Mouse (Mus musculus) MEL (cell line): ENCODE data around the gene Lgr6. TPM values are rescaled to one million over a fixed set of nuclear protein-coding genes. Genes with fewer than 3 reads are reported as not detected.

Experiments
- DNase-seq: peaks from one replicate; pipeline ENCODE4 v3.0.0; 2011; ENCODE audit warnings: low read depth, low spot score
- H3K27ac ChIP-seq: 2 replicates; pipeline ENCODE4 v1.5.1; 2012; ENCODE audit warnings: low read depth, mild to moderate bottlenecking, control low read depth, low read length, moderate library complexity; ENCODE audit not compliant: control insufficient read depth
- H3K27me3 ChIP-seq, 2 experiments: fragments of 150-350 bp in 1 of 2; sonication (generic) in 1 of 2; 2 replicates each; pipeline ENCODE4 v1.6.1; 2012; ENCODE audit warnings: low read length in 2 of 2, mild to moderate bottlenecking in 2 of 2, improper control_type of control experiment in 1 of 2, moderate library complexity in 1 of 2; ENCODE audit not compliant: insufficient read depth in 2 of 2, control insufficient read depth in 1 of 2
- H3K36me3 ChIP-seq, 2 experiments: 2 replicates each; pipeline ENCODE4 v1.6.1; 2012 to 2014; ENCODE audit warnings: low read length in 2 of 2, improper control_type of control experiment in 1 of 2, inconsistent platforms in 1 of 2, mild to moderate bottlenecking in 1 of 2; ENCODE audit not compliant: insufficient read depth in 2 of 2, control insufficient read depth in 1 of 2
- H3K4me1 ChIP-seq, 2 experiments: fragments of 150-350 bp in 1 of 2; sonication (generic) in 1 of 2; 2 replicates each; pipeline ENCODE4 v1.6.1; 2012; ENCODE audit warnings: low read length in 2 of 2, improper control_type of control experiment in 1 of 2, mild to moderate bottlenecking in 1 of 2; ENCODE audit not compliant: insufficient read depth in 2 of 2, control insufficient read depth in 1 of 2
- H3K4me3 ChIP-seq, 2 experiments: fragments of 150-350 bp in 1 of 2; sonication (generic) in 1 of 2; 2 replicates each; pipeline ENCODE4 v1.5.1; 2012; ENCODE audit warnings: low read depth in 2 of 2, low read length in 2 of 2, mild to moderate bottlenecking in 2 of 2, moderate library complexity in 2 of 2, control low read depth in 1 of 2, improper control_type of control experiment in 1 of 2; ENCODE audit not compliant: control insufficient read depth in 1 of 2, insufficient read depth in 1 of 2
- H3K79me2 ChIP-seq: 2 replicates; pipeline ENCODE4 v1.6.1; 2012; ENCODE audit warnings: mild to moderate bottlenecking, low read length, moderate library complexity; ENCODE audit not compliant: control insufficient read depth, poor library complexity, insufficient read depth
- H3K9ac ChIP-seq: 2 replicates; pipeline ENCODE4 v1.6.1; 2012; ENCODE audit warnings: low read depth, mild to moderate bottlenecking, control low read depth, low read length, moderate library complexity; ENCODE audit not compliant: control insufficient read depth, poor library complexity, severe bottlenecking
- H3K9me3 ChIP-seq: fragments of 150-350 bp; sonication (generic); replicated peaks from 2 replicates; pipeline ENCODE4 v1.6.1; 2012; ENCODE audit warnings: mild to moderate bottlenecking, low read length, improper control_type of control experiment, moderate library complexity; ENCODE audit not compliant: insufficient read depth
- BHLHE40 ChIP-seq: IDR thresholded peaks from 2 replicates; pipeline ENCODE4 v1.6.1; 2012; ENCODE audit warnings: low read depth, mild to moderate bottlenecking, inconsistent platforms, low read length, improper control_type of control experiment, borderline replicate concordance
- CHD1 ChIP-seq: IDR thresholded peaks from 2 replicates; pipeline ENCODE4 v1.6.1; 2012; ENCODE audit warnings: low read depth, mild to moderate bottlenecking, inconsistent platforms, low read length, improper control_type of control experiment
- CHD2 ChIP-seq: IDR thresholded peaks from 2 replicates; pipeline ENCODE4 v1.6.1; 2011; ENCODE audit warnings: low read length, improper control_type of control experiment
- CTCF ChIP-seq, 3 experiments: IDR thresholded peaks in 2 of 3; conservative IDR thresholded peaks in 1 of 3; 2 replicates each; pipeline ENCODE4 v1.5.1; 2011 to 2012; ENCODE audit warnings: low read length in 3 of 3, low read depth in 2 of 3, mild to moderate bottlenecking in 2 of 3, improper control_type of control experiment in 1 of 3, inconsistent platforms in 1 of 3, mixed read lengths in 1 of 3, moderate library complexity in 1 of 3; ENCODE audit not compliant: control insufficient read depth in 1 of 3, insufficient read depth in 1 of 3, poor library complexity in 1 of 3, severe bottlenecking in 1 of 3
- E2F4 ChIP-seq: IDR thresholded peaks from 2 replicates; pipeline ENCODE4 v1.6.1; 2011; ENCODE audit warnings: low read depth, low read length, improper control_type of control experiment, borderline replicate concordance
- EP300 ChIP-seq, 2 experiments: IDR thresholded peaks; 2 replicates each; pipeline ENCODE4 v1.6.1; 2011; ENCODE audit warnings: improper control_type of control experiment in 2 of 2, low read length in 2 of 2, low read depth in 1 of 2, mild to moderate bottlenecking in 1 of 2
- ETS1 ChIP-seq: IDR thresholded peaks from 2 replicates; pipeline ENCODE4 v1.6.1; 2012; ENCODE audit warnings: low read depth, mild to moderate bottlenecking, inconsistent platforms, low read length, improper control_type of control experiment, moderate library complexity
- GATA1 ChIP-seq: IDR thresholded peaks from 2 replicates; pipeline ENCODE4 v1.6.1; 2011; ENCODE audit warnings: low read depth, low read length, improper control_type of control experiment
- HCFC1 ChIP-seq: IDR thresholded peaks from 2 replicates; pipeline ENCODE4 v1.6.1; 2012; ENCODE audit warnings: low read depth, mild to moderate bottlenecking, inconsistent platforms, low read length, improper control_type of control experiment, moderate library complexity
- JUND ChIP-seq: IDR thresholded peaks from 2 replicates; pipeline ENCODE4 v1.6.1; 2011; ENCODE audit warnings: low read depth, mild to moderate bottlenecking, improper control_type of control experiment, low read length
- KAT2A ChIP-seq: conservative IDR thresholded peaks from 2 replicates; pipeline ENCODE4 v1.6.1; 2012; ENCODE audit warnings: low read depth, low read length, improper control_type of control experiment, inconsistent platforms
- MAFK ChIP-seq: IDR thresholded peaks from 2 replicates; pipeline ENCODE4 v1.6.1; 2011; ENCODE audit warnings: low read depth, mild to moderate bottlenecking, low read length, improper control_type of control experiment, borderline replicate concordance
- MAX ChIP-seq: IDR thresholded peaks from 2 replicates; pipeline ENCODE4 v1.6.1; 2011; ENCODE audit warnings: low read length, improper control_type of control experiment
- MAZ ChIP-seq: IDR thresholded peaks from 2 replicates; pipeline ENCODE4 v1.6.1; 2012; ENCODE audit warnings: low read depth, mild to moderate bottlenecking, inconsistent platforms, low read length, improper control_type of control experiment
- MEF2A ChIP-seq: IDR thresholded peaks from 2 replicates; pipeline ENCODE4 v1.6.1; 2014; ENCODE audit warnings: low read depth, mild to moderate bottlenecking, inconsistent platforms, low read length, improper control_type of control experiment; ENCODE audit not compliant: poor library complexity, insufficient replicate concordance, severe bottlenecking; ENCODE audit errors: extremely low read depth
- MYB ChIP-seq: IDR thresholded peaks from 2 replicates; pipeline ENCODE4 v1.6.1; 2011; ENCODE audit warnings: mild to moderate bottlenecking, low read depth, low read length, improper control_type of control experiment
- MYC ChIP-seq: IDR thresholded peaks from 2 replicates; pipeline ENCODE4 v1.6.1; 2011; ENCODE audit warnings: low read depth, mild to moderate bottlenecking, low read length, improper control_type of control experiment, moderate library complexity
- NELFE ChIP-seq: IDR thresholded peaks from 2 replicates; pipeline ENCODE4 v1.6.1; 2011; ENCODE audit warnings: low read depth, low read length, improper control_type of control experiment
- NRF1 ChIP-seq: IDR thresholded peaks from 2 replicates; pipeline ENCODE4 v1.6.1; 2014; ENCODE audit warnings: low read depth, mild to moderate bottlenecking, inconsistent platforms, low read length, improper control_type of control experiment, moderate library complexity; ENCODE audit not compliant: poor library complexity, insufficient read depth, severe bottlenecking
- POLR2A ChIP-seq, 2 experiments: IDR thresholded peaks; 2 replicates each; pipeline ENCODE4 v1.6.1; 2011 to 2012; ENCODE audit warnings: low read length in 2 of 2, mild to moderate bottlenecking in 2 of 2, control low read depth in 1 of 2, improper control_type of control experiment in 1 of 2, low read depth in 1 of 2, moderate library complexity in 1 of 2; ENCODE audit not compliant: control insufficient read depth in 1 of 2, insufficient read depth in 1 of 2, poor library complexity in 1 of 2
- POLR2AphosphoS2 ChIP-seq: IDR thresholded peaks from 2 replicates; pipeline ENCODE4 v1.6.1; 2011; ENCODE audit warnings: low read length, improper control_type of control experiment
- RAD21 ChIP-seq: IDR thresholded peaks from 2 replicates; pipeline ENCODE4 v1.6.1; 2011; ENCODE audit warnings: mild to moderate bottlenecking, low read depth, low read length, improper control_type of control experiment
- RCOR1 ChIP-seq: IDR thresholded peaks from 2 replicates; pipeline ENCODE4 v1.6.1; 2012; ENCODE audit warnings: low read depth, mild to moderate bottlenecking, inconsistent platforms, low read length, improper control_type of control experiment
- TBP ChIP-seq: IDR thresholded peaks from 2 replicates; pipeline ENCODE4 v1.8.0; 2011; ENCODE audit warnings: low read depth, low read length, improper control_type of control experiment
- TCF12 ChIP-seq: IDR thresholded peaks from 2 replicates; pipeline ENCODE4 v1.6.1; 2014; ENCODE audit warnings: low read depth, mild to moderate bottlenecking, inconsistent platforms, low read length, improper control_type of control experiment, moderate library complexity
- USF1 ChIP-seq: IDR thresholded peaks from 2 replicates; pipeline ENCODE4 v1.6.1; 2014; ENCODE audit warnings: low read depth, mild to moderate bottlenecking, inconsistent platforms, low read length, improper control_type of control experiment, moderate library complexity
- USF2 ChIP-seq, 2 experiments: IDR thresholded peaks; 2 replicates each; pipeline ENCODE4 v1.6.1; 2011 to 2012; ENCODE audit warnings: improper control_type of control experiment in 2 of 2, low read length in 2 of 2, borderline replicate concordance in 1 of 2, inconsistent platforms in 1 of 2, low read depth in 1 of 2, mild to moderate bottlenecking in 1 of 2; ENCODE audit not compliant: insufficient read depth in 1 of 2
- ZNF384 ChIP-seq: IDR thresholded peaks from 2 replicates; pipeline ENCODE4 v1.6.1; 2012; ENCODE audit warnings: low read depth, mild to moderate bottlenecking, inconsistent platforms, low read length, improper control_type of control experiment
- polyA plus RNA-seq, 2 experiments: library from polyadenylated mRNA; stranded (reverse) in 1 of 2; unstranded in 1 of 2; fragments of >175 nt in 1 of 2; fragments of >200 nt in 1 of 2; gene quantifications; 2 replicates each; pipeline versions ENCODE4 v1.2.1 to v1.2.4; 2012; ENCODE audit warnings: low replicate concordance in 2 of 2, low read depth in 1 of 2; ENCODE audit not compliant: insufficient read length in 2 of 2, insufficient read depth in 1 of 2, missing spikeins in 1 of 2
- total RNA-seq: library from RNA; depleted of rRNA; stranded (reverse); fragments of 300-350 nt; gene quantifications from 2 replicates; pipeline ENCODE4 v1.2.3, GENCODE M21; 2012

Lgr6 gene
- total and polyA plus RNA-seq, 3 experiments, result 0.04 to 0.10 TPM; not detected in 1

DNA sequence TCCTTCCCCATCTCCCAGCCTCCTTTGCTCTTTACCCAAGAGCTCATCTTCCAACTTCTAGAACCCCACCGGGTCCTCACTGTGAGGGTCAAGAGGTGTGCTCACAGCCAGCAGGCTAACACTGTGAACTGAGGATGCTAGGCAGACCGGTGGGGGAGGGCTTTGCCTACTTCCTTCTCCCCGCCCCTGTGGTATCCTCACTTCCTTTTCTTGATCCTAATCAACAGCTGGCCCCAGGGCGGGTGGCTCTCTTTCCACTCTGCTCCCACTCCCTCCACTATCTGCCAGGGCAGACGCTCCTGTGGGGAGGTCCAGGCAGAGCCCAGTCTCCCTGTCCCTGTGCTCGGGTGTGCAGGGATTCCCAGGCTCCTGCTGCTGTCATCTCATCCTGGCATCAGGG is 26.0 kb upstream of the Lgr6 start (continued):
- TF ChIP-seq BHLHE40, result no peak
- TF ChIP-seq ETS1, result peak; percentile 89
- peak; percentile 94 for TF ChIP-seq TBP
- TF ChIP-seq MAZ, result peak; percentile 71
- TF ChIP-seq RCOR1, result no peak; the same call in 1 of the 2 replicates
- TF ChIP-seq CHD1, result no peak
- no peak for TF ChIP-seq E2F4
- peak; percentile 85 for TF ChIP-seq GATA1
- no peak for TF ChIP-seq JUND
- TF ChIP-seq KAT2A, result no peak
- TF ChIP-seq TCF12, result peak; percentile 89
- TF ChIP-seq POLR2A (IDR thresholded peaks at IDR 0.05; ENCODE audit: control insufficient read depth in 1 of 2, insufficient read depth in 1 of 2, low read depth in 1 of 2, low read length in 2 of 2, poor library complexity in 1 of 2), result peak in 1 of 2 experiments; percentile 98; a peak in 2 of 4 replicates
- no peak for TF ChIP-seq MAFK
- no peak for TF ChIP-seq NRF1
- peak; percentile 74 to 86 for TF ChIP-seq EP300 (IDR thresholded peaks at IDR 0.05; ENCODE audit: low read depth in 1 of 2, low read length in 2 of 2)

DNA sequence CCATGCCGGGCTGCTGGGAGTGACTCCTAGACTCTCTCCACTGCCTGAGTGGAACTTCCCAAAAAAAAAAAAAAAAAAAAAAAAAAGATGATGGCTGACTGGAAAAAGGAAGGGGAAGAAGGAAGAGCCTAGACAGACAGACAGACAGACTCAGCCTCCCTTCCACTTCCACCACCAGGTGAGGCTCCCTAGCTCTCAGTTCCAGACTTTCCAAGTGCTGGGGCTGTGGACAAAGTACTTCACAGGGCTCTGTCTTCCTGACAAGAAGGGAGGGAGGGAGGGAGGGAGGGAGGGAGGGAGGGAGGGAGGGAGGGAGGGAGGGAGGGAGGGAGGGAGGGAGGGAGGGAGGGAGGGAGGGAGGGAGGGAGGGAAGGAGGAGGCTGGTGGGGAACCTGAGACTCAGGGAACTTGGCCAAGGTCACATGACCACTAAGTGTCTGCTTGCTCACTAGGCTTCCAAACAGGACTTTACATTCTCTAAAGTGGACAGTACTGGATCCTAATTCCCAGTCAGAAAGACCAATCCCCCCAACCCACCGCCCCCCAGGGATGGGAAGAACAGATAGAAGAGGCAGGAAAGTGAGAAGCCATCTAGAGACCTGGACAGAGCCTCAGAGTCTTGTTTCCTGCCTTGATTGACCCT is 25.4 kb upstream of the Lgr6 start:
- Histone ChIP-seq H3K36me3 (peaks cover 1 to 12% of the 10 kb centered on the region in 2 experiments; a peak in 3 of 4 replicates), H3K9ac (peak overlapping the region; percentile 62), H3K27me3 (no peaks in the 10 kb centered on the region), H3K27ac (peak overlapping the region; percentile 99), H3K4me1 (peaks cover 0 to 21% of the 10 kb centered on the region in 2 experiments; a peak in 3 of 4 replicates), H3K4me3 (peak overlapping the region; percentile 54 to 86), H3K79me2 (peaks cover 38% of the 10 kb centered on the region), H3K9me3 (no peaks in the 10 kb centered on the region)
- DNase-seq, result peak; percentile 73
- no peak for TF ChIP-seq JUND
- peak in 1 of 2 experiments; percentile 62; a peak in 2 of 4 replicates for TF ChIP-seq USF2 (IDR thresholded peaks at IDR 0.05; ENCODE audit: borderline replicate concordance in 1 of 2, insufficient read depth in 1 of 2, low read depth in 1 of 2, low read length in 2 of 2)
- peak in 2 of 3 experiments; percentile 21 to 22; a peak in 1 of 6 replicates for TF ChIP-seq CTCF (IDR thresholded peaks at IDR 0.05 in 2 of 3, conservative IDR thresholded peaks at IDR 0.05 in 1 of 3; ENCODE audit: control insufficient read depth in 1 of 3, insufficient read depth in 1 of 3, low read depth in 2 of 3, low read length in 3 of 3, poor library complexity in 1 of 3, severe bottlenecking in 1 of 3)
- peak; percentile 33; the same call in 1 of the 2 replicates for TF ChIP-seq MAX
- no peak for TF ChIP-seq RCOR1
- no peak for TF ChIP-seq POLR2AphosphoS2
- TF ChIP-seq NELFE, result no peak
- TF ChIP-seq MYB, result no peak
- no peak for TF ChIP-seq HCFC1
- TF ChIP-seq CHD2, result no peak
- no peak for TF ChIP-seq EP300 (IDR thresholded peaks at IDR 0.05; ENCODE audit: low read depth in 1 of 2, low read length in 2 of 2)
- no peak for TF ChIP-seq MYC
- no peak for TF ChIP-seq RAD21
- no peak for TF ChIP-seq MEF2A
- TF ChIP-seq ETS1, result no peak
- TF ChIP-seq ZNF384, result peak; percentile 32; the same call in 1 of the 2 replicates
- TF ChIP-seq NRF1, result no peak
- peak; percentile 58; the same call in 1 of the 2 replicates for TF ChIP-seq BHLHE40
- TF ChIP-seq USF1, result peak; percentile 88
- no peak for TF ChIP-seq CHD1
